Comparison of ENCODE assay signal across 7 mouse cellular contexts in genomic region chr3:135485128-135485899, GRCm38 (mm10). TPM values are rescaled to one million over a fixed set of nuclear protein-coding genes. Genes with fewer than 3 reads are reported as not detected.
DNase-seq lines count a peak whose midpoint lies in the region; ATAC-seq and TF ChIP-seq lines count a peak whose summit lies in the region.

TSS of gene Manba (plus strand) at chr3:135485611.

- H3K4me3 ChIP-seq in intestine, postnatal 0 days (ENCODE audit: low read depth, low read length): peak within 1 kb of the TSS; percentile 83
- peak within 1 kb of the TSS; percentile 53 for H3K4me3 ChIP-seq in limb, embryonic 11.5 days (ENCODE audit: low read depth, low read length)
- H3K4me3 ChIP-seq in midbrain, embryonic 13.5 days (replicated peaks): peak within 1 kb of the TSS; percentile 62
- peak within 1 kb of the TSS; percentile 93 for H3K4me3 ChIP-seq in small intestine, adult 2 months (ENCODE audit: low read depth, low read length)

- H3K4me1 ChIP-seq in intestine, postnatal 0 days (replicated peaks; ENCODE audit: control insufficient read depth, insufficient read depth, low read length): no peaks in the 10 kb centered on the region
- no peaks in the 10 kb centered on the region for H3K4me1 ChIP-seq in limb, embryonic 11.5 days (ENCODE audit: control insufficient read depth, insufficient read depth, low read length)
- H3K4me1 ChIP-seq in midbrain, embryonic 13.5 days (replicated peaks): peaks cover 8% of the 10 kb centered on the region
- H3K4me1 ChIP-seq in small intestine, adult 2 months (ENCODE audit: control insufficient read depth, insufficient read depth, insufficient read length, low read length): peaks cover 4% of the 10 kb centered on the region; the same call in 1 of the 2 replicates

- peak within 1 kb of the TSS; percentile 30; the same call in 1 of the 2 replicates for H3K27ac ChIP-seq in intestine, postnatal 0 days (ENCODE audit: low read depth, low read length)
- no peak within 1 kb of the TSS for H3K27ac ChIP-seq in limb, embryonic 11.5 days (replicated peaks; ENCODE audit: low read depth, low read length)
- no peak within 1 kb of the TSS for H3K27ac ChIP-seq in midbrain, embryonic 13.5 days
- peak within 1 kb of the TSS; percentile 17 for H3K27ac ChIP-seq in small intestine, adult 2 months (ENCODE audit: insufficient read depth, low read depth, low read length)

- TF ChIP-seq CTCF in intestine, postnatal 0 days (IDR thresholded peaks at IDR 0.05; ENCODE audit: low read depth): no peak
- no peak for TF ChIP-seq CTCF in small intestine, adult 2 months (IDR thresholded peaks at IDR 0.05; ENCODE audit: extremely low read depth, insufficient read length, insufficient replicate concordance, low read depth, low read length)

- H3K27me3 ChIP-seq in intestine, postnatal 0 days (replicated peaks; ENCODE audit: control insufficient read depth, insufficient read depth, low read length): no peaks in the 10 kb centered on the region
- no peaks in the 10 kb centered on the region for H3K27me3 ChIP-seq in limb, embryonic 11.5 days (ENCODE audit: control insufficient read depth, insufficient read depth, low read length)
- peaks cover 6% of the 10 kb centered on the region; the same call in 1 of the 2 replicates for H3K27me3 ChIP-seq in midbrain, embryonic 13.5 days
- no peaks in the 10 kb centered on the region for H3K27me3 ChIP-seq in small intestine, adult 2 months (ENCODE audit: control insufficient read depth, insufficient read depth, low read length)

- H3K36me3 ChIP-seq in intestine, postnatal 0 days (ENCODE audit: control insufficient read depth, insufficient read depth): no peaks in the 10 kb centered on the region; the same call in 1 of the 2 replicates
- no peaks in the 10 kb centered on the region for H3K36me3 ChIP-seq in limb, embryonic 11.5 days (ENCODE audit: control insufficient read depth, insufficient read depth, low read length)
- H3K36me3 ChIP-seq in midbrain, embryonic 13.5 days: no peaks in the 10 kb centered on the region
- H3K36me3 ChIP-seq in small intestine, adult 2 months (ENCODE audit: control insufficient read depth, insufficient read depth, low read length): no peaks in the 10 kb centered on the region

- no peaks in the 10 kb centered on the region for H3K9me3 ChIP-seq in intestine, postnatal 0 days (ENCODE audit: control insufficient read depth)
- no peaks in the 10 kb centered on the region for H3K9me3 ChIP-seq in limb, embryonic 11.5 days (ENCODE audit: control insufficient read depth, low read length)
- H3K9me3 ChIP-seq in midbrain, embryonic 13.5 days: no peaks in the 10 kb centered on the region

- peak within 1 kb of the TSS; percentile 97 for H3K4me2 ChIP-seq in intestine, postnatal 0 days (replicated peaks; ENCODE audit: low read depth)
- peak within 1 kb of the TSS; percentile 97 for H3K4me2 ChIP-seq in limb, embryonic 11.5 days (ENCODE audit: low read depth, severe bottlenecking)
- peak within 1 kb of the TSS; percentile 96 for H3K4me2 ChIP-seq in midbrain, embryonic 13.5 days (replicated peaks)

- ATAC-seq in intestine, postnatal 0 days: peak; percentile 90
- ATAC-seq in limb, embryonic 11.5 days (ENCODE audit: insufficient number of reproducible peaks, low FRiP score, low TSS enrichment, low read depth): peak; percentile 88
- peak; percentile 97 for ATAC-seq in midbrain, embryonic 13.5 days

- TF ChIP-seq POLR2A in small intestine, adult 2 months (IDR thresholded peaks at IDR 0.05; ENCODE audit: low read depth, low read length): peak; percentile 44; the same call in 1 of the 2 replicates

- peak within 1 kb of the TSS; percentile 62 for H3K9ac ChIP-seq in intestine, postnatal 0 days (ENCODE audit: low read depth, low read length)
- peak within 1 kb of the TSS; percentile 61 for H3K9ac ChIP-seq in limb, embryonic 11.5 days (ENCODE audit: low read length)
- peak within 1 kb of the TSS; percentile 68 for H3K9ac ChIP-seq in midbrain, embryonic 13.5 days (replicated peaks)

- WGBS in intestine, postnatal 0 days: 2% methylated on average over 48 of the region's 48 CpGs
- WGBS in limb, embryonic 11.5 days: 2% methylated on average over 48 of the region's 48 CpGs
- 2% methylated on average over 48 of the region's 48 CpGs for WGBS in midbrain, embryonic 13.5 days
- under 1% methylated on average over 48 of the region's 48 CpGs for WGBS in small intestine, adult 2 months

- DNase-seq in adrenal gland, adult 18-20 months (ENCODE audit: low spot score in 2 of 2): peak; percentile 71 to 73
- DNase-seq in embryo, embryonic 11 days: peak; percentile 84
- DNase-seq in gastrocnemius, postnatal 4 days (ENCODE audit: low spot score in 2 of 2): peak; percentile 59 to 72
- DNase-seq in limb, embryonic 11.5 days (ENCODE audit: low spot score): peak; percentile 78

RNA-seq across cellular contexts. Expression of gene Manba, which starts in this region (rescaled TPM):
- total RNA-seq in adrenal gland, adult 18-20 months (2021): 10 to 100 TPM; 10.9 to 11.7 TPM
- total RNA-seq in gastrocnemius, postnatal 4 days (2021): 10 to 100 TPM; 10.9 to 12.7 TPM
- polyA plus RNA-seq in intestine, postnatal 0 days (2015; fragmentation: Nextera tagmentation; extraction: Ambion mirVana): 18.6 and 20.9 TPM in 2 replicates
- polyA plus RNA-seq in limb, embryonic 11.5 days (2014; fragmentation: Nextera tagmentation; extraction: Ambion mirVana): 4.1 and 4.7 TPM in 2 replicates
- 4.6 and 5.0 TPM in 2 replicates for polyA plus RNA-seq in midbrain, embryonic 13.5 days (2015; fragmentation: Nextera tagmentation; extraction: Ambion mirVana)
- 2.0 and 2.6 TPM in 2 replicates for polyA plus RNA-seq in small intestine, adult 2 months (2012; rRNA removed)

Comparison
In these comparisons a context has a peak if more than half of its experiments do, and no peak if none do; other contexts are left out.
1. H3K27ac ChIP-seq: peak in intestine, postnatal 0 days (single experiment) and small intestine, adult 2 months (single experiment); none in limb, embryonic 11.5 days (single experiment) and midbrain, embryonic 13.5 days (single experiment).
2. Peak in every context shown above with its lines, with median percentiles within 50 percentile points of each other: DNase-seq, ATAC-seq, H3K4me2 ChIP-seq, H3K4me3 ChIP-seq and H3K9ac ChIP-seq.